In the genomic region with DNA sequence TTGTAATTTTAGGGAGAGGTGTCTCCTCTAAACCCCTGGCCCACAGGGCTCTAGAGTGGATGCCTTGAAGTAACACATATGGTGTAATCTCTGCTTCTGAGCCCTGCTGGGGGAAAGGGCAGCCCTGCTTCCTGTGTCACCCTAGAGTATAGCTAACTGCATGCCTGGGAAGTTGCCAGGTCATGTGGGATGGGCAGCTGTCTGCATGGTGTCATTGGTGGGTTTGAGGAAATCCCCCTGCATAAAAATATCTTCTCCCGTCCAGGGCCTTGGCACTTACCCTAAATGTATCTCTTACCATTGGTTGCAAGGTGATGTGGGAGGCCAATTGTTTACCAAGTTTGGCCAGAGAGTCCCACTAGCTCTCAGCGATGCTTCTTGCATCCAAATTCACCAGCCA, we compare ENCODE assay signal across 27 mouse cellular contexts. TPM values are rescaled to one million over a fixed set of nuclear protein-coding genes. Genes with fewer than 3 reads are reported as not detected.
DNase-seq lines count a peak whose midpoint lies in the region; ATAC-seq and TF ChIP-seq lines count a peak whose summit lies in the region.
"Had no signal": no experiment of that assay in that cellular context is flagged by ENCODE, and none has a peak within 500 bp of the region (broad histone marks: within the 10 kb centered on the region; RNA-seq: fewer than 3 reads in every experiment).

No protein-coding gene starts in this region.

- no peak overlapping the region for H3K27ac ChIP-seq in limb, embryonic 14.5 days (replicated peaks; ENCODE audit: low read depth, low read length)
- no peak overlapping the region for H3K27ac ChIP-seq in limb, embryonic 10.5 days
- no peak overlapping the region for H3K27ac ChIP-seq in midbrain, postnatal 0 days (ENCODE audit: low read depth, low read length)
- H3K27ac ChIP-seq: embryonic facial prominence, embryonic 13.5 days; forebrain, embryonic 10.5 days; forebrain, embryonic 13.5 days; hindbrain, embryonic 10.5 days; hindbrain, embryonic 13.5 days had no signal

- no peak overlapping the region for H3K9ac ChIP-seq in limb, embryonic 14.5 days (ENCODE audit: low read depth, low read length, severe bottlenecking)
- H3K9ac ChIP-seq in midbrain, postnatal 0 days (replicated peaks; ENCODE audit: low read length, poor library complexity, severe bottlenecking) = no peak overlapping the region
- H3K9ac ChIP-seq: embryonic facial prominence, embryonic 13.5 days; forebrain, embryonic 13.5 days; hindbrain, embryonic 13.5 days had no signal

- H3K27me3 ChIP-seq in limb, embryonic 14.5 days (ENCODE audit: control insufficient read depth, insufficient read depth, low read length) = no peaks in the 10 kb centered on the region
- H3K27me3 ChIP-seq in limb, embryonic 10.5 days (ENCODE audit: low read depth, poor library complexity, severe bottlenecking) = no peaks in the 10 kb centered on the region
- no peaks in the 10 kb centered on the region for H3K27me3 ChIP-seq in splenic B cell, adult 2 months (ENCODE audit: control insufficient read depth, insufficient read depth, low read length, poor library complexity, severe bottlenecking)
- H3K27me3 ChIP-seq in midbrain, postnatal 0 days (ENCODE audit: insufficient read depth, low read length) = no peaks in the 10 kb centered on the region
- H3K27me3 ChIP-seq: embryonic facial prominence, embryonic 13.5 days; forebrain, embryonic 13.5 days; hindbrain, embryonic 13.5 days; Patski had no signal

- no peaks in the 10 kb centered on the region for H3K36me3 ChIP-seq in limb, embryonic 14.5 days (ENCODE audit: control insufficient read depth, insufficient read depth, low read length)
- no peaks in the 10 kb centered on the region for H3K36me3 ChIP-seq in limb, embryonic 10.5 days
- H3K36me3 ChIP-seq in splenic B cell, adult 2 months (ENCODE audit: control insufficient read depth, insufficient read depth, low read length, poor library complexity, severe bottlenecking) = no peaks in the 10 kb centered on the region
- H3K36me3 ChIP-seq in midbrain, postnatal 0 days (ENCODE audit: insufficient read depth, low read length) = no peaks in the 10 kb centered on the region
- H3K36me3 ChIP-seq: embryonic facial prominence, embryonic 13.5 days; forebrain, embryonic 10.5 days; G1E; hindbrain, embryonic 10.5 days; hindbrain, embryonic 13.5 days had no signal

- 76% methylated on average over 2 of the region's 2 CpGs for WGBS in limb, embryonic 14.5 days
- 87% methylated on average over 2 of the region's 2 CpGs for WGBS in limb, embryonic 10.5 days
- WGBS in lung, adult 2 months = 63% methylated on average over 2 of the region's 2 CpGs
- WGBS in midbrain, postnatal 0 days = 80% methylated on average over 2 of the region's 2 CpGs

- DNase-seq in limb, embryonic 14.5 days (ENCODE audit: low spot score) = peak; percentile 20
- DNase-seq in limb, embryonic 10.5 days (ENCODE audit: low spot score) = no peak
- peak; percentile 51 for DNase-seq in lung, postnatal 36 days
- DNase-seq in lung, adult 2 months = no peak
- DNase-seq in adipocyte (ENCODE audit: low spot score) = peak; percentile 37
- peak; percentile 22 for DNase-seq in splenic B cell, adult 2 months (ENCODE audit: low read depth, low spot score)
- no peak for DNase-seq in heart, postnatal 4 days
- no peak for DNase-seq in midbrain, postnatal 0 days (ENCODE audit: low spot score)
- DNase-seq: adrenal gland, adult 2 months; adrenal gland, postnatal 25 days; cerebellum, adult 2 months; cerebellum, adult 9-11 months; cerebellum, postnatal 25 days; gastrocnemius, postnatal 10 days; gastrocnemius, postnatal 36 days; heart, adult 11 months had no signal

- H3K4me2 ChIP-seq in limb, embryonic 14.5 days (replicated peaks; ENCODE audit: low read depth, low read length, severe bottlenecking) = no peak overlapping the region
- H3K4me2 ChIP-seq in midbrain, postnatal 0 days (ENCODE audit: low read depth, low read length, poor library complexity, severe bottlenecking) = no peak overlapping the region
- H3K4me2 ChIP-seq: embryonic facial prominence, embryonic 13.5 days; forebrain, embryonic 13.5 days; heart, embryonic 11.5 days; hindbrain, embryonic 13.5 days had no signal

- TF ChIP-seq CTCF in lung, adult 2 months (IDR thresholded peaks at IDR 0.05; ENCODE audit: insufficient read depth, low read length) = no peak
- TF ChIP-seq CTCF in midbrain, postnatal 0 days (IDR thresholded peaks at IDR 0.05) = no peak

- peaks cover 10% of the 10 kb centered on the region; the same call in 1 of the 2 replicates for H3K4me1 ChIP-seq in limb, embryonic 14.5 days (ENCODE audit: control insufficient read depth, insufficient read depth, low read length)
- peaks cover 16% of the 10 kb centered on the region for H3K4me1 ChIP-seq in limb, embryonic 10.5 days
- no peaks in the 10 kb centered on the region for H3K4me1 ChIP-seq in lung, adult 2 months (ENCODE audit: control insufficient read depth, insufficient read depth, low read length)
- H3K4me1 ChIP-seq in midbrain, postnatal 0 days (ENCODE audit: insufficient read depth, low read length) = no peaks in the 10 kb centered on the region
- H3K4me1 ChIP-seq: forebrain, embryonic 13.5 days; hindbrain, embryonic 10.5 days; hindbrain, embryonic 13.5 days had no signal

- no peaks in the 10 kb centered on the region for H3K9me3 ChIP-seq in limb, embryonic 14.5 days (ENCODE audit: control insufficient read depth, low read length)
- H3K9me3 ChIP-seq in limb, embryonic 10.5 days (replicated peaks) = no peaks in the 10 kb centered on the region
- H3K9me3 ChIP-seq in midbrain, postnatal 0 days (ENCODE audit: low read length) = no peaks in the 10 kb centered on the region
- H3K9me3 ChIP-seq: embryonic facial prominence, embryonic 13.5 days; forebrain, embryonic 10.5 days; G1E; hindbrain, embryonic 13.5 days had no signal

- H3K4me3 ChIP-seq in limb, embryonic 14.5 days (replicated peaks; ENCODE audit: low read length) = no peak overlapping the region
- H3K4me3 ChIP-seq in limb, embryonic 10.5 days = no peak overlapping the region
- H3K4me3 ChIP-seq in lung, adult 2 months (replicated peaks; ENCODE audit: extremely low read depth, low read depth, low read length) = no peak overlapping the region
- no peak overlapping the region for H3K4me3 ChIP-seq in midbrain, postnatal 0 days (ENCODE audit: low read depth, low read length)
- H3K4me3 ChIP-seq: embryonic facial prominence, embryonic 13.5 days; forebrain, embryonic 10.5 days; forebrain, embryonic 13.5 days; hindbrain, embryonic 10.5 days; hindbrain, embryonic 13.5 days had no signal

- no peak for ATAC-seq in limb, embryonic 14.5 days (ENCODE audit: low FRiP score, low read depth)
- ATAC-seq in midbrain, postnatal 0 days (ENCODE audit: low FRiP score) = no peak
- ATAC-seq: CD4-positive, CD25-positive, alpha-beta regulatory T cell, adult 4 months; forebrain, embryonic 13.5 days; forebrain, embryonic 16.5 days; hindbrain, embryonic 16.5 days; Patski had no signal

- no peak for TF ChIP-seq POLR2A in limb, embryonic 14.5 days (IDR thresholded peaks at IDR 0.05; ENCODE audit: borderline replicate concordance, extremely low read depth, insufficient read depth, insufficient read length)
- no peak for TF ChIP-seq POLR2A in lung, adult 2 months (IDR thresholded peaks at IDR 0.05; ENCODE audit: borderline replicate concordance, extremely low read depth, low read depth, low read length)

RNA-seq across cellular contexts. Expression of a gene that starts 16.5 kb away (rescaled TPM):
- 18.4 and 23.3 TPM in 2 replicates for polyA plus RNA-seq in limb, embryonic 14.5 days (2012; rRNA removed)
- polyA plus RNA-seq in limb, embryonic 14.5 days (2014; fragmentation: Nextera tagmentation; extraction: Ambion mirVana) = 15.7 TPM in 2 replicates
- polyA plus RNA-seq in limb, embryonic 10.5 days (2016; fragmentation: Nextera tagmentation; extraction: Ambion mirVana) = 27.4 and 31.0 TPM in 2 replicates
- polyA plus RNA-seq in lung, adult 2 months (2012; rRNA removed) = 35.8 and 48.0 TPM in 2 replicates
- 10 to 100 TPM; 74.0 to 77.0 TPM for total RNA-seq in heart, postnatal 4 days (2021)
- total RNA-seq in midbrain, postnatal 0 days (2014; rRNA removed) = 8.3 and 10.9 TPM in 2 replicates
- polyA plus RNA-seq in midbrain, postnatal 0 days (2015; fragmentation: Nextera tagmentation; extraction: Ambion mirVana) = 10.6 and 12.7 TPM in 2 replicates

Comparison
In these comparisons a context has a peak if more than half of its experiments do, and no peak if none do; other contexts are left out.
1. DNase-seq: peak in limb, embryonic 14.5 days (single experiment), lung, postnatal 36 days (single experiment), adipocyte (single experiment) and splenic B cell, adult 2 months (single experiment); none in limb, embryonic 10.5 days (single experiment), lung, adult 2 months (single experiment), heart, postnatal 4 days (single experiment) and midbrain, postnatal 0 days (single experiment).